Mouse (Mus musculus) heart, adult 18-20 months (tissue): ENCODE measurements around the gene Sema4c. TPM values are rescaled to one million over a fixed set of nuclear protein-coding genes. Genes with fewer than 3 reads are reported as not detected.
"Not testable (repeated sequence)": the region's sequence is repeated elsewhere in the genome, so short reads cannot be mapped to it uniquely, and the experiment has no call there.

Experiments
- DNase-seq, 2 experiments: peaks; one replicate each; pipeline ENCODE4 v3.0.0; 2021 to 2022; ENCODE audit warnings: mixed read lengths in 1 of 2
- total RNA-seq, 2 experiments: library from RNA; stranded (reverse); gene quantifications; 2 replicates each; pipeline ENCODE4 v1.2.3; 2021

Gene Sema4c
- total RNA-seq, 2 experiments from 2014 or later: 9.2 to 10.4 TPM

DNA sequence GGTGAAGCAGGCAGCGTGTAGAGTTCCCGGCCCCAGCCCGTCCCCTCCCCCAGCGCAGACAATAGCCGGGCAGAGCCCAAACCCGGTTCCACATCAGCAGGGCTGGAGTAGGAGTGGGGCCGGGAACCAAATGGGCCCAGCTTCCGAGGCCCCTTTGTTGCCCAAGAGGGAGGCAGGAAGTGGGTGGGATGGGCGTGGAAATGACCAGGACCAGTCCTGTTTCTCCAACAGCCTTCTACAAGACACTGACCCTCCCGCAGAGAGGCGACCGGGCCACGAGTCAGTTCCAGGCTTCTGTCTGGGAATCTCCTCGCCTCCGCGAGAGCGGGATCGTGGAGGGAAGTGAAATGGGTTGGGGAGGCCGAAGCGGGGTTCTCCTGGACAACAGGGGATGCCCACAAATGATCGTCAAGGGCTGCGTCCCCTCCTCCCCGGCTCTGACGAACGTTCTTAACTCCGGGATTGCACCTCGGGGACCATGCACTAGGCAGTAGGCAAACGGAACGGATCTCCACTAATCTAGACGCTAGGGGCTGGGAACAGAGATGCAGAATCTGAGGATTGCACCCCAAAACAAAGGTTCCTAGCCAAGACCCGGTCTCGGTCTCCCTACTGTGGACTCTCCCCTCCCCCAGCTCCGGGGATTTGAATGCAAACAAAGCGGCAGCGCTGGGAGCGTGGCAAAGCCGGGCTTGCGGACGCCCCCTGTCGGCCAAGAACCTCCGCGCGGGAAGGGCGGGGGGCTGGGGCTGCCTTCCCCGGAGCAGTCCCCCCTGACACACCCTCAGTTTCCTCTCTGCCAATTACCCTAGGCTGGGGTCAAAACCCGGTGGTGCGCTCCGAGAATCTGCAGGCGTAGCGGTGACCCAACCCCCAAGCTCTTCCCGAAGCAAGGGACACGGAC, 1.3 kb downstream of the Sema4c start:
- DNase-seq: peak; percentile 95 to 96

GRCm38 (mm10) chr1:36555798-36556395, 2.3 kb downstream of the Sema4c start:
- no peak for DNase-seq

DNA sequence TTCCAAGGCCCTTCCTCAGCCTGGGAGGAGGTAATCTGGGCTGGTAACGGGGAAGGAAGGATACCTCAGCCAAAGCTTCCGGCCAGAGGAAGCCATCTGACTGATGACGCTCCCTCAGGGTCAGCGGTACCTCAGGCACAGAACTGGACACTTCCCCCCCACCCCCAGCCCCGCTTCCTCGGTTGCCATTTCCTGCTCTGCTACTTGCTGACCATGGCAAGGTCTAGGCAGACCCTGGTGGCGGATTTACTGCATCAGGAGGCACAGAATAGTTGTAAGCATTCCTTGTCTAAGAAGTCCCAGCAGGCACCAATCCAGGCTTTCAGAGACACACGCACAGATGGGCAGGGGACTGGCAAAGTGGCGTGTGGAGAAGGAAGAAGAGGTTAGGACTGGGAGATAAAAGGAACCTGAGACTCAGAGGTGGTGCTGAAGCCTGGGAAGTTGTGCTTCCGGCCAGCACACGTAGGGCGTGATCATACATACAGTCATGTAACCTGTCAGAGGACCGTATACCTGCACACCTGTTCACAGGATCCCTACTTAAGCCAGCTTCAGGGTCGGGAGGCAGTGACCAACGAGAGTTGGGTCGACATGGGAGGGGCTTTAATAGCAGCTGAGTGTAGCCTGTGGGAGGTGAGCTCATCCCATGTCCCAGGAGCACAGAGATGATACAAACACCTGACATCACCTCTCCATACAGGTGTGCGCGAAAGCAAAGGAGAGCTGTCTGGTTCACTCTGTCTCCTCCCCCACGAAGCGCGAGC, 3.3 kb downstream of the Sema4c start:
- peak in 1 of 2 experiments; percentile 71 for DNase-seq

GRCm38 (mm10) chr1:36552506-36552905, 5.6 kb downstream of the Sema4c start:
- no peak for DNase-seq

DNA sequence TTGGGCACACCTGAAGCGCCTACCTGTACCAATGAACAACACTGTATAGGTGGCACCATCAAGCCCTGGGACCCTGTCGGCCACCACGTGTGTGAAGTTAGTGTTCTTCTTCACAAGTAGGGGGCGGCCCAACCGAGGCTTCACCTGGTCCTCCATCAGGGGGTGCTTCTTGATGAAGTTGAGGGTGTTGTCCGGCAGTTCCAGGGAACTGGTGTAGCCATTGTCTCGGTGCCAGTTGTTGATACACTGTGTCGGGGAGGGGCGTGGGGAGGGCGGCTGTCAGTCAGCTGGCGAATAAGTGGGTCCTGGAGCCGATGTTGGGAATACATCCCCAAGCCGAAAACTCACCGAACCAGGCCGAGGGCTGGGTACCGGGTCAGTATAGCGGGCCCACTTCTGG, 6.2 kb downstream of the Sema4c start:
- DNase-seq: no peak

GRCm38 (mm10) chr1:36550075-36550863, 7.9 kb downstream of the Sema4c start:
- no peak for DNase-seq

DNA sequence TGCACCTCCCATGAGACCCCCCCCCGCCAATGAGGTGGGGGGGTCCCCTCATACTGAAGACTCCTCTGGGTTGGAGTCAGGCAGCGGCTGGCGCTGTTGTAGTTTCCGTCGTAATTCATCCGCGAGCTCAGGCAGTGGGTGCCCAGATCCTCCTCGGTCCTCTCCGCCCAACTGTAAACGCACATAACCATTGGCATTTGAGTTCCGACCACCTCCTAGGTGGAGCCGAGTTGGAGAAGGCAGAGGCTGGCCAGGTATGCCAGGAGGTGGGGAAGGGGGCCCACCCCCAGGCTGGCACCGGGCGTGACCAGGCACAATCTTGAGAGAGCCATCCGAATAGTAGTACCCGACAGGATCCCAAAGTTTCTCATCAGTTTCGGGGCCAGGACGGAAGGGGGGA, 8.7 kb downstream of the Sema4c start:
- no peak for DNase-seq

GRCm38 (mm10) chr1:36548771-36549170, 9.4 kb downstream of the Sema4c start:
- DNase-seq: no peak

- DNase-seq: peak; percentile 73 to 78
Observed at GRCm38 (mm10) chr1:36547981-36548598, 10.1 kb downstream of the Sema4c start.

DNA sequence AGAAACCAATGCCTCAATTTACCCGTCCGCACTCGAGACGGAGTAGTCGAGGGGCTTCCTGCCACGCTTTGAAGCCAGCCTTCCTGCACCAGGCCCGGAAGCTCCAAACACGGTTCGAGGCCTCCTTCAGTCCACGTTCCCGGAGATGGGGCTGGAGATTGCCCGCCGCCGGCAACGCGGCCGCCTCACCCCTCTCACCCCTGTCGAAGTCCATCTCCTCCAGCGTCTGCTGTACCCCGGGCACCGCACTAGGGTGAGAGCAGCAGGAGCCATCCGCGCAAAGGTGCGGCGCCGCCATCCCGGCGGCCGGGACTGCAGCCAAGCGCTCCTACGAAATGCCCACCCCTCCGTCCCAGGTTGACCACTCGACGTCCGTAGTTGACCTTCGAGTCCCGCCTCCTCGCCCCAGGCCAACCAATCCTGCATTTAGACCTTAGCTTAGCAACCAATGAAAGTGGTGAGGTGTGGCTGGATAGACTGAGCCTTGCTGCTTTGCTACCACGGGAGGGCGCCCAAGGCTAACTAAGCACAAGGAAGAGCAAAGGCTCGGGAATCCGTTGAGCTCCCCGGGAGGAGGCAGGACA, 11.2 kb downstream of the Sema4c start, which contains the start of gene Ankrd39:
Ankrd39 (minus strand) TSS at position 558 of the 584 bp plus-strand sequence.
- DNase-seq: peak; percentile 98 to 99

- no peak for DNase-seq
Observed at GRCm38 (mm10) chr1:36545845-36546600, 12.1 kb downstream of the Sema4c start.

DNA sequence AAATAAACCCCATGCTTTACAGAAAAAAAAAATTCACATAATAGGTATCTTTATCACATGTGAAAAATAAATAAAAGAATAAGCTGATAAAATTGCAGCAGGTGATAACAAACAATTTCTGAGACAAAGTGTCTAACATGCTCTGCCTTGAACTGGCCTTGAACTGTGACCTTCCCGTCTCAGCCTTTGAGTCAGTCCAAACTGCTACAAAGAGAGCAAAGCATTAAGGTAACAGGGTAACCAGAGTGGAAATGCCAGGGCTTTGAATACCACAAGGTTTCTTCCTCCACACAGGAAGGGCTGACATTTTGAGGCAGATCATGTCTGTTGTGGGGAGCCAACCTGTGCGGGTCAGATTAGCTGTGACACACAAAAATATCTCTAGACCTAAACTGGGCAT, 12.8 kb downstream of the Sema4c start:
- DNase-seq: no peak

- no peak for DNase-seq
Observed at GRCm38 (mm10) chr1:36542925-36543324, 15.2 kb downstream of the Sema4c start.

DNA sequence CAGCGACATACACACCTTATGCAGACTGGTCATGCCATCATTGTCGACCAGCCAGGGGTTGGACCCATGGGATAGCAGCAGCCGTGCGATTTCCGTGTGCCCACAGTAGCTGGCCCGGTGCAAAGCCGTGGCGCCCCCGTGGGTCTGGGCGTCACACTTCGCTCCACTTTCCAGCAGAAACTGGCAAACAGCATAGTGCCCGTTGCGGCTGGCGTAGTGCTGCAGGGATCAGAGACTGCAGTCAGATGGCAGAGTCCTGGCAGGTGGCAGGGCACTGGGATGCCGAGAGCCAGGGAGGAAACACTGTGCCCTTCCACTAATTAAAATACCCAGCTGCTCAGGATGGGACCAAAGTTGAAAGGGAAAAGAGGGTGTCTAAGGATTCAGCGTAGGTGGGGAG, 16.3 kb downstream of the Sema4c start:
- DNase-seq: no peak

DNA sequence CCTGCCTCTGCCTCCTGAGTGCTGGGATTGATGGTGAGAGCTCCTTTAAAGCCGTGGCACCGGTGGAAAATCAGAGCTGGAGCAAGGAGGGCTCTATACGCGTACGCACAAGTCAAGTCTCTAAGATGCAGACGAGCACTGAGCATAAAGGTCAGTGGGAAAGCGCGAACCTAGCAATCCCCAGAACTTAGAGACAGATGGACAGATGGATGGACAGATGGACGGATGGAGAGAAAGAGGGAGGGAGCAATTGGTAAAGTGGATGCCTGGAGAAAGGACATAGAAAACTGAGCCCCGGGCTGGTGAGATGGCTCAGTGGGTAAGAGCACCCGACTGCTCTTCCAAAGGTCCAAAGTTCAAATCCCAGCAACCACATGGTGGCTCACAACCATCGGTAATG, 17.3 kb downstream of the Sema4c start:
- DNase-seq: no peak

DNA sequence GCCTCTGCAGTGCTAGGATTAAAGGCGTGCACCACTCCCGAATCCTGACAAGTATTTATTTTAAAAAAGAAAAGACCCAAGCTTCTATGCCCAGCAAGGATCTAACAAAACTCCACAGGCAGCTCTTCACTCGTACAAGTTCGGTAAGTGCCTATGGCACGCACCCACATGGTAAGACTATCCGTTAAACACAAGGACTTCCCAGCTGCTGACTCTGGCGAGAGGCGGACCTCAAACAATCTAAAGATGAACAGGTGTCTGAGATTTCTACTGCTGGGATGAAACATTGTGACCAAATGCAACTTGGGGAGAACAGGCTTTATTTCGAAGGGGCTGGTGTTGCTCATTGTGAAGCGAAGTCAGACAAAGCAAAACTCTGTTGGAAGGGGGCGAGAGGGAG, 18.0 kb downstream of the Sema4c start:
- DNase-seq: no peak

DNA sequence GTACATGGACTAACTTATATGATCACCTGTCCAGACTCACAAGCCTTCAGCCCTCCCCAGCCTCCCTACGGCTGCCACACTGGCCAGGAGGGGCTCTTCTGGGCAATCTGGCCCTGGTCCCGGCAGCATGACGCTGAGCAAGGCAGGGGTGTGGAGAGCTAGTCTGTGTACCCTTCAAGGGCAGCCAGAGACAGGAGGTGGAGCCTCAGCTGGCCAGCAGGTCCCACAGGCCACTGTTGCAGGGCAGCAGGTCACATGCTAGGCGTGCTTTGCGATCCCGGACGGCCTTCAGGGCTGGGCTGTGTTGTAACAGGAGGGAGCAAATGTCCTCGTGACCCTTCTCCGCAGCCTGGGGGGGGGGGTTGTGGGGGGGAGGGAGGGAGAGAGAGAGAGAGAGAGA, 19.0 kb downstream of the Sema4c start, which contains the start of gene Gm42417:
Gm42417 (minus strand) TSS at position 244 of the 400 bp plus-strand sequence.
- DNase-seq: peak; percentile 81 to 92

- no peak for DNase-seq
Observed at GRCm38 (mm10) chr1:36538727-36539126, 19.4 kb downstream of the Sema4c start.

- DNase-seq: not testable (repeated sequence)
Observed at GRCm38 (mm10) chr1:36536783-36537182, 21.4 kb downstream of the Sema4c start, which contains the start of gene Ankrd23. Gene Ankrd23 (minus strand): TSS chr1:36536883.

DNA sequence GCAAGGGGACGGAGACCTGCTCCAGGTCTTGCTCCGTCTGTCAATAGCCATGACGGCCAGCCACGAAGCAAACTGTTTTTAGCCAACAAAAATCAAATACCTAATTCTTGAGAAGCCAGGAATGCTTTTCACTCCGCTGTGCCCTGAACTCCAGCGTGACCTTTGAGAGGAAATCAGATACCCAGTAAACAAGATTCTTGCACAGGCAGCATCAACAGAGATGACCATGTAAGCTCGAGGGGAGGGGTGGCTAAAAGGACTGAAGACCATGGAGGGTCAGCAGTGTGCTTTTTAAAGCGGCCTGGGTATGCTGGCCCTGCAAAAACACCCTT, 21.8 kb downstream of the Sema4c start:
- DNase-seq: no peak
